Mouse (Mus musculus) cerebellum, adult 2 months (tissue): ENCODE results near the gene Sema7a.

Source experiments
- CTCF ChIP-seq: fragments of 200-500 bp; IDR thresholded peaks from 2 replicates; pipeline ENCODE4 v1.5.1; 2011; ENCODE audit warnings: low read depth, mild to moderate bottlenecking, control low read depth, low read length, moderate library complexity, borderline replicate concordance; ENCODE audit not compliant: insufficient read depth
- POLR2A ChIP-seq: fragments of 200-500 bp; IDR thresholded peaks from 2 replicates; pipeline ENCODE4 v1.6.1; 2011; ENCODE audit warnings: low read length, control low read depth, borderline replicate concordance; ENCODE audit not compliant: insufficient read depth

DNA sequence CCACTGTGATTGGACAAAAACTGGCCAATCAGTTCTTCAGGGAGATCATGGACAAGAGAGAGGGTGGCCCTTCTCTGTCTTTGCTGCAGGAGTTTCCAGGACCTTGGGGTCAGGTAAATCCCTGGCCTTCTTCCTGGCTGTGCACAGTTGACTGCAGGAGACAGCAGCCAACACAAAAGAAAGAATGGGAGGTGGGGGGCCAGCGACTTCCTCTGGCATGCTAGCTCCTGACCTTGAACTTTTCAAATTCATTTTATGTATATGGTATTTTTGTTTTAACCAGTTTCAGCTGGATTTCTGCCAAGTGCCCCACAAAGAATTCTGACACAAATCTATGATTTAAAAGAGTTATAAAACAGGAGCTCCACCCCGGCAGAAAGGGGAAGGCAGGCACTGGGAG is 63.4 kb downstream of the Sema7a start:
- TF ChIP-seq CTCF (no peak), POLR2A (no peak)
